Mouse (Mus musculus) midbrain, embryonic 13.5 days (tissue): ENCODE measurements at regions not wholly inside any gene's neighbourhood (a gene's known extent, or its start where the extent isn't known, plus 50 kb on each side); places are given as distances from the start of the nearest gene placed in this dataset.

Source experiments
- ATAC-seq: fragments of 200-750 bp; cut with Nextera tagmentation; 2 replicates; pipeline ENCODE4 v1.8.0; 2017; ENCODE audit warnings: mild to moderate bottlenecking, moderate TSS enrichment, moderate library complexity
- H3K27ac ChIP-seq: fragments of 300-500 bp; sonication (generic); 2 replicates; pipeline ENCODE4 v1.5.1; 2015; ENCODE audit warnings: inconsistent platforms, mild to moderate bottlenecking, moderate library complexity
- H3K27me3 ChIP-seq: fragments of 300-500 bp; sonication (generic); 2 replicates; pipeline ENCODE4 v1.6.1; 2015; ENCODE audit warnings: mild to moderate bottlenecking, inconsistent platforms
- H3K36me3 ChIP-seq: fragments of 300-500 bp; sonication (generic); 2 replicates; pipeline ENCODE4 v1.6.1; 2015; ENCODE audit warnings: mild to moderate bottlenecking, inconsistent platforms
- H3K4me1 ChIP-seq: fragments of 300-500 bp; sonication (generic); replicated peaks from 2 replicates; pipeline ENCODE4 v1.6.1; 2015; ENCODE audit warnings: inconsistent platforms
- H3K4me2 ChIP-seq: fragments of 300-500 bp; sonication (generic); replicated peaks from 2 replicates; pipeline ENCODE4 v1.6.1; 2015; ENCODE audit warnings: moderate library complexity, mild to moderate bottlenecking, inconsistent platforms
- H3K4me3 ChIP-seq: fragments of 300-500 bp; sonication (generic); replicated peaks from 2 replicates; pipeline ENCODE4 v1.5.1; 2015; ENCODE audit warnings: mild to moderate bottlenecking, inconsistent platforms
- H3K9ac ChIP-seq: fragments of 300-500 bp; sonication (generic); replicated peaks from 2 replicates; pipeline ENCODE4 v1.6.1; 2015; ENCODE audit warnings: mild to moderate bottlenecking, inconsistent platforms
- H3K9me3 ChIP-seq: fragments of 300-500 bp; sonication (generic); 2 replicates; pipeline ENCODE4 v1.6.1; 2016; ENCODE audit warnings: mild to moderate bottlenecking, inconsistent platforms
- WGBS: fragments of 180-500 bp; shearing (Covaris S2); methylation state at CpG from one replicate; pipeline ENCODE4 v1.1.7; 2015; 5-methylcytosine and 5-hydroxymethylcytosine counted together

DNA sequence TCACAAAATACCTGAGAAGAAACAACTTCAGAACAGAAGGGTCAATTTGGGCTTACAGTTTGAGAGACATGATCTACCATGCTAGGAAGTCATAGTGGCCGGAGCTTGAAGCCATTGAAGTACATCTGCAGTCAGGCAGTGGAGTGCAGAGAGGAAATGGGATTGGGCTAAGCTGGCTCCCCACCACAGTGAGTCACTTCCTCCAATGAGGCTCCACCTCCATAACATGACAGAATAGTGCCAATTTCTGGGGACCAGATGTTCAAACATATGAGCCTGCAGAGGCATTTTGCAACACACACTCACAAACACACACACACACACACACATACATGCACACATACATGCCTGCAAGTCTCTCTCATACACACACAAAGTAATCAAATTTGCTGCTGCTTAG is 93.7 kb upstream of the Ppp1r26 start:
- H3K36me3 ChIP-seq: no peaks in the 10 kb centered on the region
- WGBS: 97% methylated on average over 1 of the region's 1 CpGs
- ATAC-seq: no peak

DNA sequence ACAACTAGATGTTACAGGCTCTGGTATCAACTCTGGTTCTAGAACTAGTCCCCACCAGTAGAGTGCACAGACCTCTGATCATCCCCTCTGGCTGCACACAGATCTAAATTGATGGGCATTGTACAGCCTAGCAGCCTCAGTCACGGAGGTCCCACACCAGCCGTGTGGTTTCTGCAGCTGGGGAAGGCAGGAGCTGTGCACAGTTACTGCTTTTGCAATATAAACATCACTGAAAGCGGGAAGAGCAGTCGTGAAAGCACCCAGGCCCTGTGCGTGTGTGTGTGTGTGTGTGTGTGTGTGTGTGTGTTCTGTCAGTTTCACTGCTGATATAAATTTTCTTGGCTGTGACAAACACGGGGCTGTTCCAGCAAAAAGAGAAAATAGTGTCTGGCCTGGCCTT is 84.4 kb upstream of the Ppp1r26 start:
- H3K27me3 ChIP-seq: no peaks in the 10 kb centered on the region
- ATAC-seq: no peak
- WGBS: 80% methylated on average over 6 of the region's 6 CpGs

More for the DNA sequence above, 93.7 kb upstream of the Ppp1r26 start:
- H3K9me3 ChIP-seq: no peaks in the 10 kb centered on the region
- H3K9ac ChIP-seq: no peak overlapping the region
- no peaks in the 10 kb centered on the region for H3K27me3 ChIP-seq
- H3K4me2 ChIP-seq: no peak overlapping the region
- H3K27ac ChIP-seq: no peak overlapping the region
- H3K4me1 ChIP-seq: 0 out of 2 replicates have a peak, but pooled peaks cover 4% of the 10 kb centered on the region
- H3K4me3 ChIP-seq: no peak overlapping the region

GRCm38 (mm10) chr2:28364623-28365022 is 82.0 kb upstream of the Ppp1r26 start:
- Histone ChIP-seq H3K36me3 (no peaks in the 10 kb centered on the region), H3K9me3 (no peaks in the 10 kb centered on the region), H3K4me1 (peaks cover 9% of the 10 kb centered on the region), H3K9ac (no peak overlapping the region), H3K27me3 (no peaks in the 10 kb centered on the region), H3K27ac (no peak overlapping the region), H3K4me3 (no peak overlapping the region), H3K4me2 (no peak overlapping the region)
- WGBS: 75% methylated on average over 3 of the region's 3 CpGs
- no peak for ATAC-seq

More for the DNA sequence above, 84.4 kb upstream of the Ppp1r26 start:
- H3K4me3 ChIP-seq: no peak overlapping the region
- no peaks in the 10 kb centered on the region for H3K9me3 ChIP-seq
- no peaks in the 10 kb centered on the region for H3K36me3 ChIP-seq
- no peak overlapping the region for H3K4me2 ChIP-seq
- no peak overlapping the region for H3K9ac ChIP-seq
- H3K27ac ChIP-seq: no peak overlapping the region
- H3K4me1 ChIP-seq: peaks cover 4% of the 10 kb centered on the region; the same call in 1 of the 2 replicates

- 78% methylated on average over 5 of the region's 5 CpGs for WGBS
- Histone ChIP-seq H3K36me3 (no peaks in the 10 kb centered on the region), H3K4me3 (no peak overlapping the region), H3K27me3 (no peaks in the 10 kb centered on the region), H3K9ac (no peak overlapping the region), H3K9me3 (no peaks in the 10 kb centered on the region), H3K27ac (no peak overlapping the region), H3K4me2 (no peak overlapping the region), H3K4me1 (peaks cover 19% of the 10 kb centered on the region)
- ATAC-seq: no peak
Measured at GRCm38 (mm10) chr2:28365756-28366155, 80.8 kb upstream of the Ppp1r26 start.

- H3K36me3 ChIP-seq: no peaks in the 10 kb centered on the region
- H3K4me3 ChIP-seq: no peak overlapping the region
- ATAC-seq: no peak
- H3K27me3 ChIP-seq: no peaks in the 10 kb centered on the region
- no peak overlapping the region for H3K4me2 ChIP-seq
- H3K27ac ChIP-seq: no peak overlapping the region
- peaks cover 29% of the 10 kb centered on the region for H3K4me1 ChIP-seq
- H3K9me3 ChIP-seq: no peaks in the 10 kb centered on the region
- WGBS: 20% methylated on average over 3 of the region's 3 CpGs
- no peak overlapping the region for H3K9ac ChIP-seq
Measured at GRCm38 (mm10) chr2:28374838-28375237, 71.8 kb upstream of the Ppp1r26 start.

- H3K4me3 ChIP-seq: no peak overlapping the region
- ATAC-seq: no peak
- H3K27me3 ChIP-seq: no peaks in the 10 kb centered on the region
- no peak overlapping the region for H3K4me2 ChIP-seq
- H3K36me3 ChIP-seq: no peaks in the 10 kb centered on the region
- peaks cover 22% of the 10 kb centered on the region for H3K4me1 ChIP-seq
- H3K9ac ChIP-seq: no peak overlapping the region
- WGBS: 75% methylated on average over 9 of the region's 9 CpGs
- H3K27ac ChIP-seq: no peak overlapping the region
- H3K9me3 ChIP-seq: no peaks in the 10 kb centered on the region
Measured at GRCm38 (mm10) chr2:28377948-28378822, 68.4 kb upstream of the Ppp1r26 start.

DNA sequence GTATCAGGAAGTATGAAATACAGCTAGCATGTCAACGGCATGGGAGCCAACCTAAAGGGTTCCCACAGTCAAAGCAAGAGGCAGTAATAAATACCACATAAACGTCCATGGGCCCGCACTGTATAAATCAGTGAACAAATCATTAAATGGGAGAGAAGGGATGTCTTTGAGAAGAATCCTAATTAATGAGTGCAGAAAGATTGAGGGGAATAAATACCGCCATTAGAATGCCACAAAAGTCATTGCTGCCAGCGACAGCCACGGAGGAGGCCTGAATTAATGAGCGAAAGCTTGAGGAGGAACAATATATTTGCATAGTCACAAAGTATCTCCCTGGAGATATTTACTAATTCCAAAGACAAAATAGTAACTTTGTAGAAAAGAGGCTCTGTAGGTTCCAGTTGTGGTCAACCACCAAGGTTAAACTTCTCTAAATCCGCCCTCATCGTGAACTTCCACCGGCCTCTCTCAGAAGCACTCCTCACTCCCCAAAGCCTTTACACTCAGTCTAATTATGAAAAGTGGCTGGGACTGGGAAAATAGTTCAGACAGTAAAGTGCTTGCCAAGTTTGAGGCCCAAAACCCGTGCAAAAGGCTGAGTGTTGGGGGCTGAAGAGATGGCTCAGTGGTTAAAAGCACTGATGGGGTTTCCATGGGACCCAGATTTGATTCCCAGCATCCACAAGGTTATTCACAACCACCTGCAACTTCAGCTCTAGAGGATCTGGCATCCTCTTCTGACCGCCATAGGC is 64.4 kb upstream of the Ppp1r26 start:
- Histone ChIP-seq H3K4me3 (no peak overlapping the region), H3K4me1 (peaks cover 43% of the 10 kb centered on the region), H3K9me3 (no peaks in the 10 kb centered on the region), H3K27ac (peak overlapping the region; percentile 35; the same call in 1 of the 2 replicates), H3K27me3 (no peaks in the 10 kb centered on the region), H3K4me2 (no peak overlapping the region), H3K36me3 (no peaks in the 10 kb centered on the region), H3K9ac (no peak overlapping the region)
- 71% methylated on average over 12 of the region's 12 CpGs for WGBS
- no peak for ATAC-seq

- H3K4me1 ChIP-seq: peaks cover 56% of the 10 kb centered on the region
- H3K27ac ChIP-seq: peak overlapping the region; percentile 75
- no peaks in the 10 kb centered on the region for H3K9me3 ChIP-seq
- 34% methylated on average over 8 of the region's 8 CpGs for WGBS
- H3K36me3 ChIP-seq: no peaks in the 10 kb centered on the region
- peak; percentile 44; the same call in 1 of the 2 replicates for ATAC-seq
- no peak overlapping the region for H3K4me2 ChIP-seq
- no peak overlapping the region for H3K9ac ChIP-seq
- no peak overlapping the region for H3K4me3 ChIP-seq
- H3K27me3 ChIP-seq: no peaks in the 10 kb centered on the region
Measured at GRCm38 (mm10) chr2:28384875-28385274, 61.7 kb upstream of the Ppp1r26 start.

GRCm38 (mm10) chr2:28386784-28387183 is 59.8 kb upstream of the Ppp1r26 start:
- Histone ChIP-seq H3K27ac (no peak overlapping the region; the same call in 1 of the 2 replicates), H3K4me3 (no peak overlapping the region), H3K4me1 (peaks cover 40% of the 10 kb centered on the region), H3K36me3 (no peaks in the 10 kb centered on the region), H3K4me2 (no peak overlapping the region), H3K9me3 (no peaks in the 10 kb centered on the region), H3K27me3 (no peaks in the 10 kb centered on the region), H3K9ac (no peak overlapping the region)
- WGBS: 67% methylated on average over 1 of the region's 1 CpGs
- ATAC-seq: no peak

- peak; percentile 89 for ATAC-seq
- H3K27me3 ChIP-seq: no peaks in the 10 kb centered on the region
- WGBS: 1% methylated on average over 6 of the region's 6 CpGs
- H3K9me3 ChIP-seq: no peaks in the 10 kb centered on the region
- no peaks in the 10 kb centered on the region for H3K36me3 ChIP-seq
- H3K9ac ChIP-seq: no peak overlapping the region
- H3K4me3 ChIP-seq: no peak overlapping the region
- no peak overlapping the region for H3K4me2 ChIP-seq
- peak overlapping the region; percentile 61 for H3K27ac ChIP-seq
- H3K4me1 ChIP-seq: peaks cover 39% of the 10 kb centered on the region
Measured at GRCm38 (mm10) chr2:28387422-28387836, 59.2 kb upstream of the Ppp1r26 start.

DNA sequence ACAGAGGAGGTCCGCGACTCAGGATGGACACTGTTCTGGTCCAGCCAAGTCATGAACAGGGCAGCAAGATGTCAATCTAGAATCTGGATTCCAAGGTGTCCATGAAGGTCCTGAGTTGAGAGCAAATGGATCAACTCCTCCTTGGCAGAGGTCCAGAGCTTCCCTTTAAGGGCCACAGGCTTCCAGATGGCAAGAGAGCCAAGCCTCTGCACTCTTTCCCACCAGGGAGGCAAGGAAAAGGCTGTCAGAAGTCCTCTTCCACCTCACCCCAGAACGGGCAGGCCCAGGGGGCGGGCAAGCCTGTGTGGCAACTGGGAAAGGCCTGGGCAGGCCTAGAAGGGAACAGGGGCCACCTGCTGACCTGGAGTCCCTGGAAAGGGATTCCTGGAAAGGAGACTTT is 58.7 kb upstream of the Ppp1r26 start:
- Histone ChIP-seq H3K36me3 (no peaks in the 10 kb centered on the region), H3K9me3 (no peaks in the 10 kb centered on the region), H3K27ac (peak overlapping the region; percentile 61), H3K4me1 (peaks cover 39% of the 10 kb centered on the region), H3K4me2 (no peak overlapping the region), H3K27me3 (no peaks in the 10 kb centered on the region), H3K9ac (no peak overlapping the region), H3K4me3 (no peak overlapping the region)
- WGBS: 71% methylated on average over 4 of the region's 4 CpGs
- ATAC-seq: no peak

DNA sequence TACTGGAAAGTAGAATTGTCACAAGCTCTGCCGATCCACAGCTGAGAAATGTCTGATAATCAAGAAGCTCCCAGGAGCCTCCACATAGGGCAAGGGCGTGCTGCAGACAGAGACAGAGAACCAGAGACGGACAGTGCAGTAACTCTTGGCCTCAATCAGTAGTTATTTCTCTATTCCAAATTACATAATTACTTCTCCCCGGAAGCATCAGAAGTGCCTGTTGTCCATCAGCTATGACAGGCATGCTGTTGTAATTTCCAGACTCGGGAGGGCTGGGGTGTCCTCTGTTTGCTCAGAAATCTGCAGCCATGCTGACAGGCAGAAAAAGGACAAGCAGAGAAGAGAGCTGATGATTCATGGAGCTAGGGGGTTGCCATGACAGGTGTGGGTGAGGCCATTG is 56.9 kb upstream of the Ppp1r26 start:
- Histone ChIP-seq H3K36me3 (no peaks in the 10 kb centered on the region), H3K4me2 (no peak overlapping the region), H3K27me3 (no peaks in the 10 kb centered on the region), H3K9ac (no peak overlapping the region), H3K27ac (no peak overlapping the region), H3K4me1 (peaks cover 38% of the 10 kb centered on the region), H3K4me3 (no peak overlapping the region), H3K9me3 (no peaks in the 10 kb centered on the region)
- 92% methylated on average over 5 of the region's 5 CpGs for WGBS
- ATAC-seq: no peak
